Mouse (Mus musculus): ENCODE data around the gene Clic1.

Clic1 gene

GRCm38 (mm10) chr17:35092403-35093198 is 42.8 kb downstream of the Clic1 start:
- no peak for DNase-seq

GRCm38 (mm10) chr17:35094475-35095365 is 45.0 kb downstream of the Clic1 start:
- DNase-seq = no peak

- no peak for DNase-seq
Observed at GRCm38 (mm10) chr17:35096597-35096996, 46.8 kb downstream of the Clic1 start.

GRCm38 (mm10) chr17:35097164-35097655 is 47.4 kb downstream of the Clic1 start:
- no peak for DNase-seq

- DNase-seq = no peak
Observed at GRCm38 (mm10) chr17:35100196-35100765, 50.5 kb downstream of the Clic1 start.

- DNase-seq = no peak
Observed at GRCm38 (mm10) chr17:35101161-35101560, 51.4 kb downstream of the Clic1 start.

- DNase-seq = no peak
Observed at GRCm38 (mm10) chr17:35102299-35102698, 52.5 kb downstream of the Clic1 start.

GRCm38 (mm10) chr17:35103221-35103690 is 53.5 kb downstream of the Clic1 start:
- DNase-seq = peak; percentile 75 to 82

GRCm38 (mm10) chr17:35104079-35104478 is 54.3 kb downstream of the Clic1 start:
- DNase-seq = no peak

GRCm38 (mm10) chr17:35104754-35105153 is 55.0 kb downstream of the Clic1 start:
- DNase-seq = no peak

GRCm38 (mm10) chr17:35105740-35106389 is 56.1 kb downstream of the Clic1 start:
- peak in 1 of 2 experiments; percentile 45 for DNase-seq

GRCm38 (mm10) chr17:35106522-35106921 is 56.8 kb downstream of the Clic1 start:
- no peak for DNase-seq

GRCm38 (mm10) chr17:35108097-35108496 is 58.3 kb downstream of the Clic1 start, which contains the start of gene Ly6g5c:
Gene Ly6g5c, plus strand, starts transcription at chr17:35108279.
- no peak for DNase-seq

Measured in kidney, adult 8-10 months (tissue).